Mouse (Mus musculus) kidney, adult 2 months (tissue): ENCODE measurements around the gene Susd6.

Experiments
- CTCF ChIP-seq: fragments of 200-500 bp; conservative IDR thresholded peaks from 2 replicates; pipeline ENCODE4 v1.5.1; 2011; ENCODE audit warnings: low read depth, mild to moderate bottlenecking, control low read depth, low read length, moderate library complexity, mixed read lengths; ENCODE audit not compliant: insufficient read depth, insufficient read length
- POLR2A ChIP-seq: fragments of 200-500 bp; IDR thresholded peaks from one replicate; pipeline ENCODE4 v1.6.1; 2011; ENCODE audit warnings: low read depth, low read length, control low read depth

DNA sequence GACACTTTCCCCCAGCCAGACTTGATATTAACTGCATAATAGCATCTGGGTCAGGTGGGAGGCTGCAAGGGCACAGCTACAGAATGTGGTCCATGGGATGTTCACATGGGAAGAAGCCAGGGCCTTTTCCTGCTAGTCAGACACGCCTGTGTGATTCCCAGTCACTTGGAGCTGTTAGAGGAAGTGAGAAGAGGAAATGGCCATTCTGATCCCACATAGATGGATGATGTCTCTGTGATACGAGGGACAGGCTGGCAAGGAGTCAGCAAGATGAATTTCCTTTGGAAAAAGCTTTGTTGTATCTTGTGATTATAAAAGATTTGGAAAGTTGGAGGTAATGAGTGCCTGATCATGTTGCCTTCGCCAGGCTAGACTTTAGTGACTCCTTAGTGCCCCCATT is 76.8 kb downstream of the Susd6 start:
- TF ChIP-seq CTCF (no peak), POLR2A (no peak)
